Mouse (Mus musculus) Patski (cell line): ENCODE results near the gene Cib1. TPM values are rescaled to one million over a fixed set of nuclear protein-coding genes. Genes with fewer than 3 reads are reported as not detected.

ENCODE experiments used
- ATAC-seq: fragments of 100-300 bp; one replicate; pipeline ENCODE4 v1.8.0; 2021
- CTCF ChIA-PET: fragments of 350-600 bp; sonication (Branson Sonifier 250); formaldehyde crosslinking; loops from one replicate; lab custom pipeline; 2022; ENCODE audit warnings: inconsistent platforms; lab: Charles Lee
- POLR2A ChIA-PET: fragments of 350-600 bp; sonication (Branson Sonifier 250); formaldehyde crosslinking; loops from one replicate; lab custom pipeline; 2022; ENCODE audit warnings: antibody characterized with exemption, inconsistent platforms; lab: Charles Lee
- DNase-seq: peaks from one replicate; pipeline ENCODE4 v3.0.0-alpha.2; 2011; ENCODE audit warnings: low read depth, low spot score
- H3K27me3 ChIP-seq: fragments of 371-371 bp; one replicate; pipeline ENCODE4 v1.5.1; 2021
- CTCF ChIP-seq: fragments of 100-300 bp; IDR thresholded peaks from one replicate; pipeline ENCODE4 v1.5.1; 2021
- in situ Hi-C: fragments of 300-500 bp; cut with MboI; formaldehyde crosslinking; loops from 3 replicates; pipeline ENCODE4 v1.11.1; 2018; ENCODE audit warnings: low pct_unique_long_range_greater_than_20kb, mixed read lengths
- polyA plus RNA-seq: library from polyadenylated mRNA; unstranded; gene quantifications from one replicate; pipeline ENCODE4 v1.2.3, GENCODE M21; 2021

Cib1 gene
- polyA plus RNA-seq, 1 experiment from 2014 or later: 120 TPM

DNA sequence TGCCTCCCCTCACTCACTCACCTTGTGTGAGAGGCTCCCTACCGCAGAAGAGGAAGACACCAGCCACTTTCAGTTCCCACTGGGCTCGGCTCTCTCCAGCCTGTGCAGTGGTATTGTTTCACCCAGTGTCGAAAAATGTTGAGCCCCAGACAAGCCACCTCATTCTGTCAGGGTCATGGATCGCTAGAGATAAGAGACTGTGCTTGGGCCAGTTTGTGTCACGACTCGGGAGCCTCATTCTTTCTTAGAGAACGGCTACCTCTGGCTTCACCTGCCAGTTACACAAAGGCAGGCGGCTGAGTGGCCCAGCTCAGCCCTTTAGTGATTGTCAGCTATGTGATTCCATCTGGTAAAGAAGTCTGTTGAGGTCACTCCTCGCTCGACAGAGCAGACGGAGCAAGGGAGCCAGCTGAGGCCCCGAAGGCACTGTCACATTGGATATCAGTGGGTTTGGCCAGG is 28.9 kb downstream of the Cib1 start:
- TF ChIP-seq CTCF: no peak
- no peak for ATAC-seq
- no peak for DNase-seq
- POLR2A ChIA-PET: no interaction called here
- in situ Hi-C loops: no loop called here
- CTCF ChIA-PET: no interaction called here
- H3K27me3 ChIP-seq: no peaks in the 10 kb centered on the region

DNA sequence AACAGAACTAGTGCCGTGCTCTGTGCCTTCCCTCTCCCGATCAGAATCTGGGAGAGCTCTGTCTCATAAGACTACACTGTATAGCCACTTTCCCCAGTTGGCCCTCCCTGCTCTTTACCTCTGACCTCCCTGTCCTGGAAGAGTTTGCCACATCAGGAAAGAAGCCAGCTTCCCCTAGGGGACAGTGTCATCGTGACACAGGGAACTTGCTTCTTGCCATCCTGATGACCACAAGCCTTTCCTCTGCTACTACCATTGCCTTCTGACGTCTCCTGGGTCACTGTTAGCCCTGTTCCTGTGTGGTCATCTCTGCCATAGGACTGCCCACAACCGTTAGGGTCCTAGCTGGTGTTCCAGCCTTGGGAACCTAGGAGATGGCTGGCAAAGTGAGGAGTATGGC is 29.7 kb downstream of the Cib1 start:
- DNase-seq: no peak
- TF ChIP-seq CTCF: no peak
- H3K27me3 ChIP-seq: no peaks in the 10 kb centered on the region
- CTCF ChIA-PET: no interaction called here
- ATAC-seq: no peak
- POLR2A ChIA-PET: no interaction called here
- in situ Hi-C loops: no loop called here

DNA sequence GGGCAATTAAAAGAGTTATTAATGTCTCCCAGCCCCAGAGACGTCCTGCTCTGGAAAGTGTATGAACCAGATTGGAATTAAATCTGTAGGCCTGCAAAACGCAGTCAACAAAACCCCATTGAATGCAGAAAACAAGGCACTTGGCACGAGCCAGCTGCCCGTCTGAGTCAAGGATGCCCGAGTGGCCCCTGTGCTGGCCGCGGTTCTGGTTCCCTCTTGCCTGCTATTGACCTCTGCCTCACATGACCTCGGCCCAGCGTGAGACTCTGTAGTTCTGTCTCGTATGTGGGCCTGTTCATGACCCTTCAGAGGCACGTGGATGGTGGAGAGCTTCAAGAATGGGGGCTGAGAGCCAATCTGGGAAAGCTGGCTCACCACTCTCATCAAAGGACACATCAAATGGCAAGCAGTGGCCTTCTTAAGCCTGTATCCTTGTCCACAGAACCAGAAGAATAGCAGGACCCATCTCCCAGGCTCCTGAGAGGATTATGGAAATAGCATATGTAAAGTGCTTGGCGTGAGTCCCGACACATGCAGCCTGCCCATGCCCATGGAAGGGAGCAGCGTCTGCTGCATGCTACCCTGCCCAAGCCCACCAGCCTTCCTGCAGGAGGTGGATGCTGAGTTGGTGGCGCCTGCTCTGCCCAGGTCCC is 30.6 kb downstream of the Cib1 start:
- no peak for ATAC-seq
- no peak for DNase-seq
- in situ Hi-C loops: no loop called here
- CTCF ChIA-PET: no interaction called here
- POLR2A ChIA-PET: no interaction called here
- TF ChIP-seq CTCF: no peak
- no peaks in the 10 kb centered on the region for H3K27me3 ChIP-seq

DNA sequence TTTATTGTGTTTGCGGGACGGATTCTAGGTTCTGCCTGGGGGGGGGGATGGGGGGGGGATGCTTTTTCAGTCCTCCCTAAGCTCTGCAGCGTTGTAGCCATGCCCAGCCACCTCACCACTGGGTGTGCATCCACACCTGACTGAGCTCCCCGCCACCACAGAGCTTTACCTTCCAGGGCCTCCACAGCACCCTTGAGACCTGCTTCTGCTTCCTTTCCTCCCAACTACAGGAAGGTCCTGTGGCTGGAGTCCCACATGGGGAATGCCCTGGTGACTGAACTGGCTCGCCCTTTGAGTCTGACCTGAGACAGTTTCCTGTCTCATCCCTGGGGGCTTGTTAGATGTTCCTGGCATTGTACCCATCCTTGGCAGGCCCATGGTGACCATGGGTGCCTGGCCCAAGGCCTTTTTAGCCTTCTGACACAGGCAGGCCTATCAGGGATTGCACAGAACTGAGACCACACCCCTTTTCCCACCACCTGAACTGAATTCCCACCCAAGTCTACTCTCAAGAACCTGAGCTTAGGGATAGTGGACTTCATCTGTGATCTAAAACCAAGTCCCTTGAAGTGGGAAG is 31.6 kb downstream of the Cib1 start:
- in situ Hi-C loops: no loop called here
- ChIA-PET POLR2A (interaction anchor here (0.9 to 2.3 kb wide), 2 partner anchors 12 to 34 kb away, joined by 3 to 8 read pairs; no protein-coding TSS in a partner anchor), CTCF (interaction anchor here (1.1 to 1.7 kb wide), 3 partner anchors 9 to 45 kb away, joined by 3 to 6 read pairs (median 4); no protein-coding TSS in a partner anchor)
- no peaks in the 10 kb centered on the region for H3K27me3 ChIP-seq
- no peak for TF ChIP-seq CTCF
- ATAC-seq (no peak), DNase-seq (no peak)

DNA sequence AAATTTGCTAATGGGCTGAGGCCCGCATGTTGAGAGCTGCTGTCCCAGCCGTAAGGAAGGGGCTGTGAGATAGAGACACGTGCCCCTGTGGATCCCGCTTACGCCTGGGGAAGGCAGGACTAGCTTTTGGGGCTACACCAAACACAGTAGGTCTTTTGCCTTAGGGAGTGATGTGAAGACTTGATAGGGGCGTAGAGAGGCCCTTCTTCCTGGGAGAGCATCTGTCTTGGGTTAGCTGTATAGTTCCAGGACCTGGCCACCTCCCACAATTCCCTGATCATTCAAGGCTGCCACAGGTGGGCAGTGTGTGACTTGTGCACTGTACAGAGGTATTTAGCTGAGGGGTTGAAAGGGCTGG is 32.0 kb downstream of the Cib1 start:
- DNase-seq (no peak), ATAC-seq (no peak)
- H3K27me3 ChIP-seq: no peaks in the 10 kb centered on the region
- ChIA-PET CTCF (interaction anchor here (1.1 to 1.7 kb wide), 4 partner anchors 9 to 44 kb away, joined by 3 to 6 read pairs (median 4); no protein-coding TSS in a partner anchor), POLR2A (interaction anchor here (0.9 to 2.3 kb wide), 2 partner anchors 12 to 34 kb away, joined by 3 to 8 read pairs; no protein-coding TSS in a partner anchor)
- no peak for TF ChIP-seq CTCF
- in situ Hi-C loops: no loop called here

DNA sequence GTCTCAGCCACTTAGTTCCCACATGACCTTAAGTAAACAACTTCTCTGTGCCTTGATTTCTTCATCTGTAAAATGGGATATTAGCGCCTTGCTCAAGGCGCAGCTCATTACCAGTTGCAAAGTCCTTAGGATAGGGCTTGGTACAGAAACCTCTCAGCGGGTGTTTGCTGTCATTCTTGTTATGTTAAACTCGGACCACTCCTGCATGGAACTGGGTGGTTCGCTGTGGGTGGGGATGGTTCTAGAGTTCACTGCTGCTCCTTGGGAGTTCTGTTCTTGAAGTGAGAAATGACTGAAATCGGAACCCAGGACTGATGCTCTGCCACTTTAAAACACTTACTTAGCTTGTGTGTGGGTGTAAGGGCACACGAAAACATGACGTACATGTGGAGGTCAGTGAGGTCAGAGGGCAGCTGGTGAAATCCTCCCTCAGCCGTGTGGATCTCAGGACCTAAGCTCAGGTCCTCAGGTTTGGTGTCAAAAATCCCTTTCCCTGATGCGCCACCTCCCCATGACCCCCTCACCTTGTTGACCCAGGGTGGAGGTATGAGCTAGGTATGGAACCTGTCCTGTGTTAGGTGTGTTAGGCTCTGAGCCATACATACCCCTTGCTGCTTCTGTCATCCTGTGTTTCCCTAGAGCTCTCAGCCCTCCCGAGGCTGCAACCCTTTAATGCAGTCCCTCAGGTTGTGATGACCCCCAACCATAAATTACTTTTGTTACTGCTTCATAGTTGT is 32.6 kb downstream of the Cib1 start:
- H3K27me3 ChIP-seq: no peaks in the 10 kb centered on the region
- no peak for TF ChIP-seq CTCF
- CTCF ChIA-PET: interaction anchor here (0.8 to 1.7 kb wide), 7 partner anchors 10 to 59 kb away, joined by 3 to 6 read pairs (median 3); no protein-coding TSS in a partner anchor
- in situ Hi-C loops: no loop called here
- DNase-seq (no peak), ATAC-seq (no peak)
- POLR2A ChIA-PET: interaction anchor here (0.7 to 2.3 kb wide), 3 partner anchors 9 to 33 kb away, joined by 3 to 8 read pairs (median 4); no protein-coding TSS in a partner anchor

DNA sequence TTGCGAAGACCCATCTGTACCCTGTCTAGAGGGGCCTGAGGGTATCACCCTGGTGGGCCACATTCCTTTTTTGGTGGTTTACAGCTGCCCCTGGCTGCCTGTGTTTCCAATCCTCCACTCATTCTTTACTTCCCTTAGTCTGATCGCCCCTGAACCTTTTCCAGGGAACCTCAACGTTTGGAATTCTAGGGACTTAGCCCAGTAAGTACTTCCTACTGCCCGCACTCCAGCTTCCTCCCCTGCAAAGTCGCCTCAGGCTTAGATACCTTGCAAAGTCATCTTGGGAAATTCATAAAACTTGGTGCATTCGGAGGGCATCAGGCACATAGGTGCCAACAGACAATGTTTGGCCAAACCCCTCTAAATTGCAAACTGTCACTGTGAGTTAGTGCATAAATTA is 33.3 kb downstream of the Cib1 start:
- ChIA-PET POLR2A (interaction anchor here (0.7 to 2.3 kb wide), 3 partner anchors 9 to 39 kb away, joined by 4 to 8 read pairs (median 4); no protein-coding TSS in a partner anchor), CTCF (interaction anchor here (1.0 to 1.2 kb wide), 3 partner anchors 16 to 59 kb away, joined by 3 to 6 read pairs (median 3); no protein-coding TSS in a partner anchor)
- DNase-seq: no peak
- no peaks in the 10 kb centered on the region for H3K27me3 ChIP-seq
- ATAC-seq: no peak
- in situ Hi-C loops: no loop called here
- TF ChIP-seq CTCF: no peak

DNA sequence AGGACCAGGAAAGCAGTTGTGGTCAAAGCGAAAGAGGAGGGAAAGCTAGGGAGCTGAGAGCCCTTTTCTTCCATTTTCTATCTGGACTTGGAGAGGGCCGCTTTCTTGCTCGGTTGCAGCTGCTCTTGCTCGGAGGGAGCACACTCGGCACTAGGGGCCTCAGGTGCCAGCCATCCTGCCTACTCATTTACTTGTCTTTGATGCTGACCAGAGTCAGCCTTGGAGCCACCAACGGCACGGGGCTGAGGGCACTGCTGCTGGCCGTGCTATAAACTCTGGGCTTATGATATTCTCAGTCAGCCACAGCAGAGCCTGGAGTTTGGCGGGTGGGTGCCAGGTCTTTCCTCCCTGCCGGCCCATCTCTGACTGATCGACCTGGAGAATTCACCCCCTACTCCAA is 33.8 kb downstream of the Cib1 start:
- in situ Hi-C loops: no loop called here
- ATAC-seq: peak; percentile 11
- DNase-seq: no peak
- ChIA-PET POLR2A (interaction anchor here (1.2 to 2.3 kb wide), 3 partner anchors 10 to 62 kb away, joined by 3 to 8 read pairs (median 4); partner anchors contain the start of gene Ngrn), CTCF (interaction anchor here (1.1 to 1.2 kb wide), 2 partner anchors 16 to 58 kb away, joined by 3 to 6 read pairs; no protein-coding TSS in a partner anchor)
- no peaks in the 10 kb centered on the region for H3K27me3 ChIP-seq
- no peak for TF ChIP-seq CTCF

DNA sequence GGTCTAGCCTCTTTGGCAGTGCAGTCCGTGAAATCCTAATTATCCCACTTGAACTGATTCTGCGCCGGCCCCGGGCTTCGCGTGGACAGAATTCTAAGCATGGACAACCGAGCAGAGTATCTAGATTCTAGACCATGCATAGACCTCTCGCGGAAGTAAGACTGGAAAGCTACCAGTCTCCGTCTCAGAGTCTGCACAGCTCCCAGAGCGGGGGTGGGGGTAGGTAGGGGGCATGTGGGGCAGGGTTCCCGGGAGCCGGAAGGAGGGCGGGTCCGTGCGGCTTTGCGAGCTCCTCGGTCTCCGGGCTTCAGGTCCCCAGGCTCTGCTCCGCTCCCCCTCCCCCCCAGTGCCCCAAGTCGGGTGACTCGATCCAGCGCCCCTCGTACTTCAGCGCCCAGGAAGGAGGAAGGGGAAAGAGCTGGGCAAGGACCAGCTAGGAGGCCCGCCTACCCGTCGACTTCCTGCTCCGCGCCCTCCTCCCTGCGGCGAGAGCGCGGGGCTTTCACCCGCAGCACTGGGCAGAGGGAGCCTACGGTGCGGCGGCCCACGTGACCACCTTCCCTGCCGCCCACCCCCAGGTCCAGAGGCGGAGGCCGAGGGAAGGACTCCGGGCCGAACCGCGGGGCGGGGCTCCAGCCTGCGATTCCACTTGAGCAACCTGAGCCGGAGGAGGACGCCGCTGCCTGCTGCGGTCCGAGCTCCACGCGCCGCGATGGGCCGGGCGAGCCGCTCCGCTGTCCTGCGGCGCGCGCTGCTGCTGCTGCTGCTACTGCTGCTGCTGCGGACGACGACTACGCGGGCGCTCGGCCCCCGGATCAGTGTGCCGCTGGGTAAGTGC is 34.5 kb downstream of the Cib1 start:
- in situ Hi-C loops: no loop called here
- TF ChIP-seq CTCF: no peak
- no peaks in the 10 kb centered on the region for H3K27me3 ChIP-seq
- CTCF ChIA-PET: interaction anchor here (0.9 to 1.6 kb wide), 3 partner anchors 10 to 17 kb away, joined by 3 to 6 read pairs (median 3); no protein-coding TSS in a partner anchor
- POLR2A ChIA-PET: interaction anchor here (0.8 to 1.3 kb wide), 5 partner anchors 10 to 83 kb away, joined by 3 to 5 read pairs (median 3); partner anchors contain the start of genes Idh2 and Ngrn
- no peak for DNase-seq
- ATAC-seq: peak; percentile 88
